Mouse (Mus musculus) cerebellum, postnatal 25 days (tissue): ENCODE measurements around the gene Pttg1ip.

Experiments
- DNase-seq, 2 experiments: peaks; one replicate each; pipeline ENCODE4 v3.0.0; 2021; ENCODE audit warnings: mixed read lengths in 2 of 2

Gene Pttg1ip

GRCm38 (mm10) chr10:77569973-77570658, 11.4 kb upstream of the Pttg1ip start:
- no peak for DNase-seq

- no peak for DNase-seq
Measured at GRCm38 (mm10) chr10:77572225-77572624, 9.3 kb upstream of the Pttg1ip start.

- no peak for DNase-seq
Measured at GRCm38 (mm10) chr10:77573162-77573561, 8.4 kb upstream of the Pttg1ip start.

- no peak for DNase-seq
Measured at GRCm38 (mm10) chr10:77580027-77580920, 1.2 kb upstream of the Pttg1ip start.

- no peak for DNase-seq
Measured at GRCm38 (mm10) chr10:77581023-77581407, 505 bp upstream of the Pttg1ip start.

GRCm38 (mm10) chr10:77582285-77582618, 732 bp downstream of the Pttg1ip start:
- DNase-seq: no peak

GRCm38 (mm10) chr10:77583795-77584422, 2.4 kb downstream of the Pttg1ip start:
- DNase-seq: no peak

GRCm38 (mm10) chr10:77586637-77587036, 5.1 kb downstream of the Pttg1ip start:
- DNase-seq: no peak

- DNase-seq: no peak
Measured at GRCm38 (mm10) chr10:77587091-77587775, 5.7 kb downstream of the Pttg1ip start.

GRCm38 (mm10) chr10:77588036-77588435, 6.5 kb downstream of the Pttg1ip start:
- no peak for DNase-seq

- no peak for DNase-seq
Measured at GRCm38 (mm10) chr10:77589117-77589516, 7.6 kb downstream of the Pttg1ip start.

GRCm38 (mm10) chr10:77589749-77590148, 8.2 kb downstream of the Pttg1ip start:
- DNase-seq: peak; percentile 20 to 45

- peak; percentile 71 to 80 for DNase-seq
Measured at GRCm38 (mm10) chr10:77590812-77591211, 9.3 kb downstream of the Pttg1ip start.

GRCm38 (mm10) chr10:77591546-77591945, 10.0 kb downstream of the Pttg1ip start:
- DNase-seq: no peak

GRCm38 (mm10) chr10:77596060-77596459, 14.5 kb downstream of the Pttg1ip start:
- no peak for DNase-seq

- DNase-seq: no peak
Measured at GRCm38 (mm10) chr10:77603021-77603420, 21.5 kb downstream of the Pttg1ip start.

GRCm38 (mm10) chr10:77604111-77604510, 22.6 kb downstream of the Pttg1ip start:
- no peak for DNase-seq

- peak in 1 of 2 experiments; percentile 34 for DNase-seq
Measured at GRCm38 (mm10) chr10:77604958-77605357, 23.4 kb downstream of the Pttg1ip start.

GRCm38 (mm10) chr10:77605368-77605767, 23.8 kb downstream of the Pttg1ip start:
- DNase-seq: peak in 1 of 2 experiments; percentile 47

GRCm38 (mm10) chr10:77605908-77606826, 24.6 kb downstream of the Pttg1ip start, which contains the start of the genes Sumo3 and Gm49325:
Gene Sumo3 (plus strand): TSS chr10:77606097.
Gene Gm49325 (plus strand): TSS chr10:77606197.
- peak; percentile 96 to 97 for DNase-seq

GRCm38 (mm10) chr10:77606855-77607254, 25.3 kb downstream of the Pttg1ip start:
- DNase-seq: no peak

GRCm38 (mm10) chr10:77607441-77607840, 25.9 kb downstream of the Pttg1ip start:
- peak in 1 of 2 experiments; percentile 36 for DNase-seq
